Mouse (Mus musculus): ENCODE measurements around the gene Gm7978.
"Not testable (repeated sequence)": the region's sequence is repeated elsewhere in the genome, so short reads cannot be mapped to it uniquely, and the experiment has no call there.

- TF ChIP-seq CTCF (IDR thresholded peaks at IDR 0.05; ENCODE audit: low read depth, low read length); POLR2A (IDR thresholded peaks at IDR 0.05; ENCODE audit: borderline replicate concordance, low read depth, low read length): not testable (repeated sequence)
Measured at GRCm38 (mm10) chr5:95736073-95736472, at the start of gene Gm7978.
